Mouse (Mus musculus) liver, adult 2 months (tissue): ENCODE measurements around the gene Rasgrp4.

ENCODE experiments used
- CTCF ChIP-seq: fragments of 200-500 bp; IDR thresholded peaks from 2 replicates; pipeline ENCODE4 v1.5.1; 2011; ENCODE audit warnings: low read depth, low read length, control low read depth
- POLR2A ChIP-seq: fragments of 200-500 bp; IDR thresholded peaks from 2 replicates; pipeline ENCODE4 v1.6.1; 2011; ENCODE audit warnings: low read length, control low read depth; ENCODE audit not compliant: insufficient read depth; ENCODE audit errors: extremely low read depth

DNA sequence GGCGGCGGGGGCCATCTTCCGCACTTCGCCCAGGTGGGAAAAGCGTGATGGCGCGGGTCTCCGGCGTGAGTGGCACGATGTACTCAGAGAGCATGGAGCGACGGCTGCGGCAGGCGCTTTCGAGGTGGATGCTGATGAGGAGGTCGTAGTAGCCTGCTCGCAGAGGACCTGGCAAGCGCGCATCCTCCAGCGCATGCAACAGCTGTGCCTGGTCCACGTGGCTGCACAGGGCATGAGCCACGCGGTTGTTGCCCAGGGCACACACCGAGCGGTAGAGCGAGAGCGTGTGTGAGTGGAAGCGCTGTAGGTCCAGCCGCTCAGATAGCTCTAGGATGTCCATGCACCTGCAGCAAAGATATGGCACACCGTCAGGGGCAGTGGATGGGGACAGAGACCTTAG, 48.7 kb upstream of the Rasgrp4 start:
- TF ChIP-seq POLR2A (no peak), CTCF (no peak)
